Mouse (Mus musculus): Measurements from ENCODE around the gene Sqstm1. TPM values are rescaled to one million over a fixed set of nuclear protein-coding genes. Genes with fewer than 3 reads are reported as not detected.

Sqstm1 gene
- polyA plus RNA-seq, 1 experiment from 2014 or later = 426 TPM

GRCm38 (mm10) chr11:50155785-50156184 is 54.8 kb downstream of the Sqstm1 start:
- ATAC-seq (peak; percentile 62), DNase-seq (ENCODE audit: low spot score) (peak; percentile 62)
- no peaks in the 10 kb centered on the region for H3K9me3 ChIP-seq (ENCODE audit: low read length)
- H3K9ac ChIP-seq (replicated peaks; ENCODE audit: low read depth) = no peak overlapping the region
- TF ChIP-seq CTCF (IDR thresholded peaks at IDR 0.05) (no peak), EP300 (IDR thresholded peaks at IDR 0.05) (peak; percentile 53)
- no peaks in the 10 kb centered on the region for H3K4me1 ChIP-seq (ENCODE audit: insufficient read depth, low read depth, low read length)
- WGBS = 79% methylated on average over 2 of the region's 2 CpGs
- H3K4me3 ChIP-seq (ENCODE audit: low read depth, low read length) = no peak overlapping the region
- H3K36me3 ChIP-seq (ENCODE audit: insufficient read depth, low read length) = peaks cover 53% of the 10 kb centered on the region; the same call in 1 of the 2 replicates
- H3K27ac ChIP-seq (ENCODE audit: low read length) = no peak overlapping the region
- no peak overlapping the region for H3K4me2 ChIP-seq (replicated peaks; ENCODE audit: low read depth, low read length)
- H3K27me3 ChIP-seq (replicated peaks; ENCODE audit: insufficient read depth, low read length) = no peaks in the 10 kb centered on the region

GRCm38 (mm10) chr11:50154777-50155520 is 55.7 kb downstream of the Sqstm1 start:
- 72% methylated on average over 12 of the region's 12 CpGs for WGBS
- H3K27me3 ChIP-seq (replicated peaks; ENCODE audit: insufficient read depth, low read length) = no peaks in the 10 kb centered on the region
- DNase-seq (ENCODE audit: low spot score) (peak; percentile 18), ATAC-seq (peak; percentile 48)
- no peak overlapping the region for H3K9ac ChIP-seq (replicated peaks; ENCODE audit: low read depth)
- peaks cover 60% of the 10 kb centered on the region for H3K36me3 ChIP-seq (ENCODE audit: insufficient read depth, low read length)
- no peaks in the 10 kb centered on the region for H3K9me3 ChIP-seq (ENCODE audit: low read length)
- no peaks in the 10 kb centered on the region for H3K4me1 ChIP-seq (ENCODE audit: insufficient read depth, low read depth, low read length)
- no peak overlapping the region for H3K27ac ChIP-seq (ENCODE audit: low read length)
- TF ChIP-seq CTCF (IDR thresholded peaks at IDR 0.05) (peak; percentile 35), EP300 (IDR thresholded peaks at IDR 0.05) (no peak)
- H3K4me2 ChIP-seq (replicated peaks; ENCODE audit: low read depth, low read length) = no peak overlapping the region
- H3K4me3 ChIP-seq (ENCODE audit: low read depth, low read length) = no peak overlapping the region

GRCm38 (mm10) chr11:50154166-50154565 is 56.5 kb downstream of the Sqstm1 start:
- TF ChIP-seq CTCF (IDR thresholded peaks at IDR 0.05) = no peak
- TF ChIP-seq EP300 (IDR thresholded peaks at IDR 0.05) = no peak
- 67% methylated on average over 9 of the region's 9 CpGs for WGBS
- peaks cover 67% of the 10 kb centered on the region for H3K36me3 ChIP-seq (ENCODE audit: insufficient read depth, low read length)
- DNase-seq (ENCODE audit: low spot score) (peak; percentile 40), ATAC-seq (peak; percentile 18; the same call in 1 of the 2 replicates)
- H3K27me3 ChIP-seq (replicated peaks; ENCODE audit: insufficient read depth, low read length) = no peaks in the 10 kb centered on the region
- no peaks in the 10 kb centered on the region for H3K9me3 ChIP-seq (ENCODE audit: low read length)
- H3K4me1 ChIP-seq (ENCODE audit: insufficient read depth, low read depth, low read length) = no peaks in the 10 kb centered on the region
- no peak overlapping the region for H3K4me2 ChIP-seq (replicated peaks; ENCODE audit: low read depth, low read length)
- no peak overlapping the region for H3K9ac ChIP-seq (replicated peaks; ENCODE audit: low read depth)
- H3K4me3 ChIP-seq (ENCODE audit: low read depth, low read length) = no peak overlapping the region
- no peak overlapping the region for H3K27ac ChIP-seq (ENCODE audit: low read length)

GRCm38 (mm10) chr11:50151374-50151773 is 59.3 kb downstream of the Sqstm1 start:
- ATAC-seq (no peak), DNase-seq (ENCODE audit: low spot score) (no peak)
- Histone ChIP-seq H3K27me3 (replicated peaks; ENCODE audit: insufficient read depth, low read length) (no peaks in the 10 kb centered on the region), H3K4me1 (ENCODE audit: insufficient read depth, low read depth, low read length) (peaks cover 5% of the 10 kb centered on the region; the same call in 1 of the 2 replicates), H3K9me3 (ENCODE audit: low read length) (no peaks in the 10 kb centered on the region), H3K36me3 (ENCODE audit: insufficient read depth, low read length) (peaks cover 50% of the 10 kb centered on the region), H3K4me2 (replicated peaks; ENCODE audit: low read depth, low read length) (no peak overlapping the region), H3K9ac (replicated peaks; ENCODE audit: low read depth) (no peak overlapping the region), H3K4me3 (ENCODE audit: low read depth, low read length) (no peak overlapping the region), H3K27ac (ENCODE audit: low read length) (no peak overlapping the region)
- 89% methylated on average over 3 of the region's 3 CpGs for WGBS
- TF ChIP-seq CTCF (IDR thresholded peaks at IDR 0.05) (no peak), EP300 (IDR thresholded peaks at IDR 0.05) (no peak)

- peaks cover 56% of the 10 kb centered on the region for H3K36me3 ChIP-seq (ENCODE audit: insufficient read depth, low read length)
- WGBS = 55% methylated on average over 9 of the region's 9 CpGs
Measured at GRCm38 (mm10) chr11:50149603-50150150, 61.0 kb downstream of the Sqstm1 start.

More at GRCm38 (mm10) chr11:50149603-50150150, 61.0 kb downstream of the Sqstm1 start:
- Histone ChIP-seq H3K4me1 (ENCODE audit: insufficient read depth, low read depth, low read length) (peaks cover 5% of the 10 kb centered on the region; the same call in 1 of the 2 replicates), H3K27me3 (replicated peaks; ENCODE audit: insufficient read depth, low read length) (no peaks in the 10 kb centered on the region), H3K4me2 (replicated peaks; ENCODE audit: low read depth, low read length) (no peak overlapping the region), H3K27ac (ENCODE audit: low read length) (no peak overlapping the region), H3K9me3 (ENCODE audit: low read length) (no peaks in the 10 kb centered on the region), H3K9ac (replicated peaks; ENCODE audit: low read depth) (no peak overlapping the region), H3K4me3 (ENCODE audit: low read depth, low read length) (no peak overlapping the region)
- no peak for DNase-seq (ENCODE audit: low spot score)
- ATAC-seq = no peak
- TF ChIP-seq EP300 (IDR thresholded peaks at IDR 0.05) = no peak

Small RNA genes within 50 kb of the gene (microRNA-seq; reads per million reads assigned to microRNA genes)
- not detected for gene Mir6919

Other genes with a start within 250 kb of the Sqstm1 start
- gene Rnf130, start 185.5 kb downstream of the Sqstm1 start, polyA plus RNA-seq (2015; fragmentation: Nextera tagmentation; extraction: Ambion mirVana) = 77.5 and 81.6 TPM in 2 replicates
- 26.1 and 27.4 TPM in 2 replicates for gene Tbc1d9b, start 79.4 kb downstream of the Sqstm1 start, polyA plus RNA-seq (2015; fragmentation: Nextera tagmentation; extraction: Ambion mirVana)
- 6.9 and 9.0 TPM in 2 replicates for gene Mrnip, start 36.4 kb downstream of the Sqstm1 start, polyA plus RNA-seq (2015; fragmentation: Nextera tagmentation; extraction: Ambion mirVana)
- gene Mgat4b, start 63 bp upstream of the Sqstm1 start, polyA plus RNA-seq (2015; fragmentation: Nextera tagmentation; extraction: Ambion mirVana) = 43.4 and 44.4 TPM in 2 replicates
- 21.8 and 21.9 TPM in 2 replicates for gene Ltc4s, start 27.8 kb upstream of the Sqstm1 start, polyA plus RNA-seq (2015; fragmentation: Nextera tagmentation; extraction: Ambion mirVana)
- gene Maml1, start 81.5 kb upstream of the Sqstm1 start, polyA plus RNA-seq (2015; fragmentation: Nextera tagmentation; extraction: Ambion mirVana) = 5.2 and 6.2 TPM in 2 replicates
- 168 and 186 TPM in 2 replicates for gene Canx, start 114.8 kb upstream of the Sqstm1 start, polyA plus RNA-seq (2015; fragmentation: Nextera tagmentation; extraction: Ambion mirVana)
- gene Cby3, start 143.6 kb upstream of the Sqstm1 start, polyA plus RNA-seq (2015; fragmentation: Nextera tagmentation; extraction: Ambion mirVana) = 0.40 and 0.53 TPM in 2 replicates
- 154 and 172 TPM in 2 replicates for gene Hnrnph1, start 166.2 kb upstream of the Sqstm1 start, polyA plus RNA-seq (2015; fragmentation: Nextera tagmentation; extraction: Ambion mirVana)
- gene Rufy1, start 220.3 kb upstream of the Sqstm1 start, polyA plus RNA-seq (2015; fragmentation: Nextera tagmentation; extraction: Ambion mirVana) = 19.8 and 23.8 TPM in 2 replicates